Mouse (Mus musculus) neutrophil, adult 83 days (primary cell): ENCODE measurements around the gene Adarb2. TPM values are rescaled to one million over a fixed set of nuclear protein-coding genes. Genes with fewer than 3 reads are reported as not detected.

Experiments used
- total RNA-seq, 2 experiments: library from RNA; stranded (reverse); gene quantifications; one replicate each; pipeline ENCODE4 v1.2.4; 2023

Adarb2 gene
- not detected for total RNA-seq

GRCm38 (mm10) chr13:8202681-8203476 is at the start of gene Adarb2:
Gene Adarb2, plus strand, starts transcription at chr13:8202866.

